Comparison of ENCODE assay signal across 11 mouse cellular contexts in genomic region chr14:13981286-13981685, GRCm38 (mm10). TPM values are rescaled to one million over a fixed set of nuclear protein-coding genes. Genes with fewer than 3 reads are reported as not detected.
DNase-seq lines count a peak whose midpoint lies in the region; ATAC-seq and TF ChIP-seq lines count a peak whose summit lies in the region.
"Had no signal": no experiment of that assay in that cellular context is flagged by ENCODE, and none has a peak within 500 bp of the region (broad histone marks: within the 10 kb centered on the region; RNA-seq: fewer than 3 reads in every experiment).

No protein-coding gene starts in this region.

- TF ChIP-seq CTCF in lung, embryonic 14.5 days (IDR thresholded peaks at IDR 0.05; ENCODE audit: low read depth), result no peak

- H3K9me3 ChIP-seq in lung, embryonic 14.5 days (ENCODE audit: low read depth, low read length), result no peaks in the 10 kb centered on the region
- no peaks in the 10 kb centered on the region for H3K9me3 ChIP-seq in forebrain, embryonic 15.5 days
- H3K9me3 ChIP-seq: liver, embryonic 13.5 days had no signal

- H3K36me3 ChIP-seq in lung, embryonic 14.5 days (ENCODE audit: insufficient read depth), result no peaks in the 10 kb centered on the region
- H3K36me3 ChIP-seq in forebrain, embryonic 15.5 days, result no peaks in the 10 kb centered on the region
- H3K36me3 ChIP-seq: liver, embryonic 13.5 days had no signal

- H3K27me3 ChIP-seq in lung, embryonic 14.5 days (ENCODE audit: insufficient read depth, low read length), result no peaks in the 10 kb centered on the region
- H3K27me3 ChIP-seq in forebrain, embryonic 15.5 days, result no peaks in the 10 kb centered on the region
- H3K27me3 ChIP-seq: liver, embryonic 13.5 days had no signal

- no peak overlapping the region for H3K4me3 ChIP-seq in lung, embryonic 14.5 days (ENCODE audit: low read depth, low read length)
- no peak overlapping the region for H3K4me3 ChIP-seq in forebrain, embryonic 15.5 days
- H3K4me3 ChIP-seq: liver, embryonic 13.5 days had no signal

- no peak for ATAC-seq in lung, embryonic 14.5 days (ENCODE audit: insufficient read depth)
- ATAC-seq in monocyte, adult 5-6 weeks (replicated peaks; ENCODE audit: insufficient number of reproducible peaks, low FRiP score, low TSS enrichment, poor library complexity, severe bottlenecking), result peak; percentile 84
- ATAC-seq in forebrain, embryonic 15.5 days (replicated peaks), result no peak

- no peak overlapping the region for H3K4me2 ChIP-seq in lung, embryonic 14.5 days
- no peak overlapping the region for H3K4me2 ChIP-seq in forebrain, embryonic 15.5 days (replicated peaks)
- H3K4me2 ChIP-seq: liver, embryonic 13.5 days had no signal

- peak; percentile 23 for DNase-seq in adrenal gland, postnatal 14 days
- no peak for DNase-seq in adrenal gland, adult 18-20 months (ENCODE audit: low spot score in 2 of 2)
- DNase-seq in lung, embryonic 14.5 days, result peak; percentile 6
- DNase-seq in lung, postnatal 14 days, result no peak
- DNase-seq in cerebellum, adult 9-10 months, result peak; percentile 53
- DNase-seq in spleen, adult 12 weeks (ENCODE audit: low spot score), result no peak
- DNase-seq: kidney, adult 18-20 months; layer of hippocampus, postnatal 36 days; liver, embryonic 13.5 days had no signal

- no peak overlapping the region for H3K27ac ChIP-seq in lung, embryonic 14.5 days (ENCODE audit: low read depth)
- H3K27ac ChIP-seq in forebrain, embryonic 15.5 days (replicated peaks), result no peak overlapping the region
- H3K27ac ChIP-seq: liver, embryonic 13.5 days had no signal

- WGBS in lung, embryonic 14.5 days, result 30% methylated on average over 2 of the region's 2 CpGs
- 34% methylated on average over 2 of the region's 2 CpGs for WGBS in forebrain, embryonic 15.5 days

- H3K9ac ChIP-seq in lung, embryonic 14.5 days, result no peak overlapping the region
- no peak overlapping the region for H3K9ac ChIP-seq in forebrain, embryonic 15.5 days (replicated peaks)
- H3K9ac ChIP-seq: liver, embryonic 13.5 days had no signal

- no peaks in the 10 kb centered on the region for H3K4me1 ChIP-seq in lung, embryonic 14.5 days (ENCODE audit: insufficient read depth)
- H3K4me1 ChIP-seq in forebrain, embryonic 15.5 days, result no peaks in the 10 kb centered on the region
- H3K4me1 ChIP-seq: liver, embryonic 13.5 days had no signal

RNA-seq across cellular contexts. Expression of gene Thoc7, which starts 19.6 kb away (rescaled TPM):
- total RNA-seq in adrenal gland, postnatal 14 days (2021), result 133 and 139 TPM in 2 replicates
- total RNA-seq in adrenal gland, adult 18-20 months (2021), result 10 to 100 TPM; 84.2 to 91.5 TPM
- 193 and 204 TPM in 2 replicates for polyA plus RNA-seq in lung, embryonic 14.5 days (2014; fragmentation: Nextera tagmentation; extraction: Ambion mirVana)
- 86.1 to 133 TPM (median 114 TPM) in 3 replicates for total RNA-seq in monocyte, adult 5-6 weeks (2017)
- polyA plus RNA-seq in forebrain, embryonic 15.5 days (2015; fragmentation: Nextera tagmentation; extraction: Ambion mirVana), result 168 and 169 TPM in 2 replicates

RNA-seq across cellular contexts. Expression of gene Atxn7, which starts 20.0 kb away (rescaled TPM):
- total RNA-seq in adrenal gland, postnatal 14 days (2021), result 28.0 and 36.7 TPM in 2 replicates
- 10 to 100 TPM; 24.0 to 31.2 TPM for total RNA-seq in adrenal gland, adult 18-20 months (2021)
- 6.0 and 6.9 TPM in 2 replicates for polyA plus RNA-seq in lung, embryonic 14.5 days (2014; fragmentation: Nextera tagmentation; extraction: Ambion mirVana)
- total RNA-seq in monocyte, adult 5-6 weeks (2017), result 19.9 to 58.0 TPM (median 36.9 TPM) in 3 replicates
- 4.0 and 5.7 TPM in 2 replicates for polyA plus RNA-seq in forebrain, embryonic 15.5 days (2015; fragmentation: Nextera tagmentation; extraction: Ambion mirVana)

Comparison
In these comparisons a context has a peak if more than half of its experiments do, and no peak if none do; other contexts are left out.
1. DNase-seq: peak in adrenal gland, postnatal 14 days (single experiment), lung, embryonic 14.5 days (single experiment) and cerebellum, adult 9-10 months (single experiment); none in adrenal gland, adult 18-20 months (0 of 2), lung, postnatal 14 days (single experiment) and spleen, adult 12 weeks (single experiment).